Mouse (Mus musculus) heart, postnatal 4 days (tissue): ENCODE results near the gene Med1. TPM values are rescaled to one million over a fixed set of nuclear protein-coding genes. Genes with fewer than 3 reads are reported as not detected.

Experiments used
- DNase-seq: peaks from one replicate; pipeline ENCODE4 v3.0.0; 2021
- microRNA-seq, 2 experiments: library from miRNA; unstranded; fragments of <30 nt; microRNA quantifications; one replicate each; pipeline ENCODE4 v1.2.0; 2021 to 2022
- total RNA-seq, 2 experiments: library from RNA; stranded (reverse); gene quantifications; 2 replicates each; pipeline ENCODE4 v1.2.3; 2021

Med1 gene
- total RNA-seq, 2 experiments from 2014 or later: 48.5 to 52.6 TPM

GRCm38 (mm10) chr11:98148551-98149301, 44.4 kb downstream of the Med1 start:
- peak; percentile 54 for DNase-seq

- no peak for DNase-seq
These were observed 47.2 kb downstream of the Med1 start for GRCm38 (mm10) chr11:98145856-98146255.

GRCm38 (mm10) chr11:98142545-98142944, 50.5 kb downstream of the Med1 start:
- DNase-seq: no peak

- no peak for DNase-seq
These were observed 54.2 kb downstream of the Med1 start for GRCm38 (mm10) chr11:98138894-98139293.

GRCm38 (mm10) chr11:98137836-98138235, 55.3 kb downstream of the Med1 start:
- DNase-seq: no peak

- peak; percentile 14 for DNase-seq
These were observed 58.1 kb downstream of the Med1 start for GRCm38 (mm10) chr11:98134951-98135350.

GRCm38 (mm10) chr11:98123424-98123823, 69.7 kb downstream of the Med1 start:
- DNase-seq: no peak

- no peak for DNase-seq
These were observed 78.7 kb downstream of the Med1 start for GRCm38 (mm10) chr11:98114363-98114762.

GRCm38 (mm10) chr11:98113504-98113903, 79.6 kb downstream of the Med1 start:
- DNase-seq: peak; percentile 14

- DNase-seq: no peak
These were observed 83.4 kb downstream of the Med1 start for GRCm38 (mm10) chr11:98109706-98110105.

Small RNA genes within 50 kb of the gene (microRNA-seq; reads per million reads assigned to microRNA genes)
- 0 reads per million in 2 experiments for gene Gm27399

Other genes with a start within 250 kb of the Med1 start
- gene Plxdc1, start 206.8 kb downstream of the Med1 start, total RNA-seq: 1 to 10 TPM; 3.4 to 4.2 TPM
- gene Arl5c, start 197.1 kb downstream of the Med1 start, total RNA-seq: 1 to 10 TPM; 1.6 TPM
- gene Cacnb1, start 170.3 kb downstream of the Med1 start, total RNA-seq: 1 to 10 TPM; 7.4 to 7.5 TPM
- 100 to 1,000 TPM; 795 to 849 TPM for gene Rpl19, start 166.6 kb downstream of the Med1 start, total RNA-seq
- gene Stac2, start 139.8 kb downstream of the Med1 start, total RNA-seq: under 1 TPM; 0.64 to 0.81 TPM
- 10 to 100 TPM; 16.2 to 17.5 TPM for gene Fbxl20, start 42.9 kb downstream of the Med1 start, total RNA-seq
- gene Cdk12, start 9.8 kb upstream of the Med1 start, total RNA-seq: 10 to 100 TPM; 31.3 to 32.7 TPM
- gene Neurod2, start 136.4 kb upstream of the Med1 start, total RNA-seq: not detected
- 10 to 100 TPM; 19.1 to 21.2 TPM for gene Ppp1r1b, start 155.1 kb upstream of the Med1 start, total RNA-seq
- gene Stard3, start 165.1 kb upstream of the Med1 start, total RNA-seq: 10 to 100 TPM; 21.3 to 21.8 TPM
- gene Tcap, start 190.5 kb upstream of the Med1 start, total RNA-seq: 100 to 1,000 TPM; 163 to 192 TPM
- not detected for gene Pnmt, start 193.2 kb upstream of the Med1 start, total RNA-seq
- gene Pgap3, start 207.2 kb upstream of the Med1 start, total RNA-seq: 10 to 100 TPM; 19.6 to 20.5 TPM
- gene Erbb2, start 219.2 kb upstream of the Med1 start, total RNA-seq: 10 to 100 TPM; 24.1 to 27.0 TPM
- gene Mien1, start 245.7 kb upstream of the Med1 start, total RNA-seq: 10 to 100 TPM; 46.9 to 49.0 TPM